Mouse (Mus musculus): Measurements from ENCODE around the gene Olfr9.

- TF ChIP-seq CTCF (IDR thresholded peaks at IDR 0.05; ENCODE audit: insufficient read depth, low read depth, low read length) (no peak), POLR2A (IDR thresholded peaks at IDR 0.05; ENCODE audit: insufficient read depth, low read depth, low read length) (no peak)
Measured at GRCm38 (mm10) chr10:128976395-128976794, 12.8 kb upstream of the Olfr9 start.
